Mouse (Mus musculus) embryonic facial prominence, embryonic 10.5 days (tissue): ENCODE results near the gene Fam43a. TPM values are rescaled to one million over a fixed set of nuclear protein-coding genes. Genes with fewer than 3 reads are reported as not detected.

Source experiments
- DNase-seq: peaks from one replicate; pipeline ENCODE4 v3.0.0-alpha.2; 2017; ENCODE audit warnings: low spot score
- H3K27ac ChIP-seq: fragments of 300-500 bp; sonication (generic); replicated peaks from 2 replicates; pipeline ENCODE4 v1.5.1; 2016; ENCODE audit warnings: mild to moderate bottlenecking
- H3K27me3 ChIP-seq: fragments of 300-500 bp; sonication (generic); replicated peaks from 2 replicates; pipeline ENCODE4 v1.6.1; 2016; ENCODE audit warnings: low read depth, mild to moderate bottlenecking; ENCODE audit not compliant: poor library complexity, severe bottlenecking
- H3K36me3 ChIP-seq: fragments of 300-500 bp; sonication (generic); replicated peaks from 2 replicates; pipeline ENCODE4 v1.6.1; 2016; ENCODE audit warnings: mild to moderate bottlenecking, moderate library complexity
- H3K4me1 ChIP-seq: fragments of 300-500 bp; sonication (generic); 2 replicates; pipeline ENCODE4 v1.6.1; 2016
- H3K4me3 ChIP-seq: fragments of 300-500 bp; sonication (generic); 2 replicates; pipeline ENCODE4 v1.5.1; 2016; ENCODE audit warnings: mild to moderate bottlenecking, moderate library complexity
- H3K9me3 ChIP-seq: fragments of 300-500 bp; sonication (generic); 2 replicates; pipeline ENCODE4 v1.6.1; 2016; ENCODE audit warnings: mild to moderate bottlenecking
- WGBS: fragments of 180-500 bp; shearing (Covaris S2); methylation state at CpG from one replicate; pipeline ENCODE4 v1.1.7; 2016; 5-methylcytosine and 5-hydroxymethylcytosine counted together
- polyA plus RNA-seq: library from polyadenylated mRNA; unstranded; fragments of >200 nt; fragmentation: Nextera tagmentation; extraction: Ambion mirVana; gene quantifications from 2 replicates; pipeline ENCODE4 v1.2.1, GENCODE M21; 2016

Gene Fam43a
- polyA plus RNA-seq: 23.2 and 24.1 TPM in 2 replicates

DNA sequence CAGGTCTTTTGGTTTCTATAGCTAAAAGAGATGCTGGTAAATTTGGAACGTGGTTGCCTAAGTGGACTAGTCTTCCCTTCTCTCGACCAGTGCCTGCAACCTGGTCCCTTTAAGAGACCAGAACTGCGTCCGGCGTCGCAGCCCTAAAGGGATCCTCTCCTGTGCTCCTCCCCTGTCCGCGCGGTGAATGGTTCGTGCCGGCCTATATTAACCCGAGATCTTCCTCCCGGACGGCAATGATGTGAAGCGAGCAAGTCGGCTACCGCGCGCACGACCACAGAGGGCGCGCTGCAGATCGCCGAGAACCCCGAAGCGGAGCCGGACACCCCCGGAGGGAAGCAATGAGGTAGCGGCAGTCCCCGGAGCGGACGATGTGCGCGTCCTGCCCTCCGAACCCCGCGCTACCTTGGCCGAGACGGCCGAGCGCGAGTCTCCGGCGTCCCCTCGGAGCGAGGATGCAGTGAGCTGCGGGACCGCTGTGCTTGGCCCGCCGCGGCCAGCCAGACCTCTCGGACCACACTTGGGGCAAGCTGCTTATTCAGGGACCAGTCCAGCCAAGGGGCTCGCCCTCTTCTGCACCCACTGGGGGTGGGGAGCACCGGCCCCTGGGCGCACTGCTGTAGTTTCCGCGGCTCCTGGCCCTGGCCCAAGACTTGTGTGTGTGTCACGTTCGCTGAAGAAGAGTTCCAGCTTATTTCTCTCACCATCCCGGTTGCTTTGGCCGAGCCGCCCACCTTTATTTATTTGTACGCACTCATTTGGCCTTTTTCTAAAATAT lies at the start of gene Fam43a:
Gene Fam43a, plus strand, starts transcription at position 233 of the 778 bp plus-strand sequence.
- H3K4me1 ChIP-seq: peaks cover 64% of the 10 kb centered on the region

DNA sequence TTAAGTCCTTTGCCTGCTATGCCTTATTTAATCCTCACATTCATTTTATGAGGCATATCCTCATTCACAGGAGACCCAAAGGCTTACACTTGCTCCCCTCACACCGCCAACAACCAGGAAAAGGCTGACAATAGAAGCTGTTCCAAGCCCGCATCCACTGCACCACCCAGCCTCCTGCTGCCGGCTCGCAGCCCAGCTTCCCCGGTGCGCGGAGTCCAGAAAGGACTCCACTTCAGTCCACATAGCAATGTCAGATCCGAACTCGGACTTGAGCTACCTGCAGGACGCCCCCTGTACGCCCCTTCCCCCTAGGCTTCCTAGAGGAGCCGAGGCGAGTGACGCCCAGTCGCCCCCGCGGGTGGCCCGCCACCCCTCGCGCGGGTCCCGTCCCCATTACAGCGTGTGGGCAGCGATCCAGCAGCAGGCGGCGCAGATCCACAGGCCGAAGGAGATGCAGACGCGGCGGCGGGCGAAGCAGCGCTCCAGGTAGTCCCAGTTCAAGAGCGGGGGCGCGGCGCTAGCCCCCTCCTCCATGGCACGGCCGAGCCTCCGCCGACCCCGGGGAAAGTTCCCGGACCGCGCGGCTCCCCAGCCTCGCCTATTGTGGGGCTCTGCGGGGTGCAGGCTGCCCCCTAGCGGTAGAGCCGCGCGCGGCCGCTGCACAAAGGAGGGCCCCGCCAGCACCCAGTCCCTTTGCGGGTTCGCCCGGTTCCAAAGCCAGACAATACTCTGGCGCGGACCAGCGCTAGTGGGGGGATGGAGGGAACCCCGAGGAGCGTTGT lies 49.4 kb upstream of the Fam43a start:
- H3K9me3 ChIP-seq: peaks cover 8% of the 10 kb centered on the region; the same call in 1 of the 2 replicates
- H3K36me3 ChIP-seq: peaks cover 26% of the 10 kb centered on the region
- WGBS: under 1% methylated on average over 63 of the region's 63 CpGs
- DNase-seq: peak; percentile 91
- H3K4me3 ChIP-seq: peak overlapping the region; percentile 76
- peaks cover 14% of the 10 kb centered on the region for H3K27me3 ChIP-seq
- peak overlapping the region; percentile 95 for H3K27ac ChIP-seq
- H3K4me1 ChIP-seq: peaks cover 21% of the 10 kb centered on the region

More for the DNA sequence above, at the start of gene Fam43a:
- peak within 1 kb of the TSS; percentile 88 for H3K27ac ChIP-seq
- peak within 1 kb of the TSS; percentile 82 for H3K4me3 ChIP-seq
- H3K9me3 ChIP-seq: no peaks in the 10 kb centered on the region
- H3K27me3 ChIP-seq: peaks cover 51% of the 10 kb centered on the region
- under 1% methylated on average over 63 of the region's 63 CpGs for WGBS
- peak; percentile 93 for DNase-seq
- H3K36me3 ChIP-seq: no peaks in the 10 kb centered on the region

DNA sequence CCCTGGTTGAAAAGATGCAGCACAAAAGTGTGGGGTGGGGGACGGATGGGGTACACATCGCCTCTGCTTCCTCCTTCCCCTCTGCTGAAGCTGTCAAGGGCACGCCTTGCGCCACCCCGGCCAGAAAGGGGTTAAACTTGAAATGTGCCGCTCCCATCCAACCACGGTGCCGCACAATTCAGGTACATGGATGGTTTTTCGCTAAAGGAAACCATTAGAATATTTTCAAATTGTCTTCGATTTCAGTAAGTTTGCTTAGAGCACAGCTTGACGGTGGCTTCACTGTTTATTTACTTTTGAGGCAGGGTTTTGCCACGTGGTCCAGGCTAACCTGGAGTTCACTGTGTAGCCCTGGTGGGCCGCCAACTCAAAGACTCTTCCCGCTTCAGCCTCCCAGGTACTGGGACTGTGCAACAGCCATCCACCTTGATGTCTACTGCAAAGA lies 48.8 kb upstream of the Fam43a start, which contains the start of gene Tmem44:
Gene Tmem44, minus strand, starts transcription at position 95 of the 445 bp plus-strand sequence.
- Histone ChIP-seq H3K4me1 (peaks cover 21% of the 10 kb centered on the region), H3K4me3 (peak within 1 kb of the TSS; percentile 76), H3K27me3 (peaks cover 14% of the 10 kb centered on the region), H3K36me3 (peaks cover 25% of the 10 kb centered on the region), H3K27ac (peak within 1 kb of the TSS; percentile 95), H3K9me3 (peaks cover 11% of the 10 kb centered on the region; the same call in 1 of the 2 replicates)
- no peak for DNase-seq
- 8% methylated on average over 14 of the region's 14 CpGs for WGBS

DNA sequence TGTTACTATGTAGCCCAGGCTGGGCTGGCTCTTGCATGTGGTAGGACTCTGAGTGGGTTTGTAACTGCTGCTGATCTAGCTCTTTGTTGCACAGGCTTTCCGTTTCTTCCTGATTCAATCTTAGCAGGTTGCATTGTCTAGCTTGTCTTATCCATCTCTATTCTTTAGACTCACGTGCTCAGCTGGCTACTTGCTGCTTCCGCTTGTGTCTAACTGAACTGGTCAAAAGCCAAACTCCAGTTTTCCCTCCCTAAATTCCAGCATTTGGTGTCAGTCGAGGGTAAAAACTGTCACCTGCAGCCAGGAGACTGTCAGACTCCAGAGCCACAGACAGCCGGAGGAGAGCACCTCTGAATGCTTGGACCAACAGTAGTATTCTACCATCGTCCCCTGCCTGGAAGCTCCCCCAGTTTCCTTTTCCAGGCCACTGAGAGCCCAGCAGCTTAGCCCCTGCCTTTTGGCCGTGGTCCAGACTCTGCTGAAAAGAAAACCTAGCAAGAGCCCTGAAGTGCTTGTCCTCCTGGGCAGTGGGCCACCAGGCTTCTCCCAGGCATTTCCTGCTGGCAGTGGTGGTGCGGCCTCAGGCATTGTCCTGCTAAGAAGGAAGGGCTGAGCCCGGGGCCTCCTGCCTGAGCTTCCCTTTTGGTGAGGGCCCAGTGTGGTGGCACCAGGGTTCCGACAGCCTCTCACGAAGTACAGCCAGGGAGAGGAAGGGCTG lies 46.7 kb upstream of the Fam43a start:
- Histone ChIP-seq H3K36me3 (peaks cover 29% of the 10 kb centered on the region), H3K27me3 (peaks cover 14% of the 10 kb centered on the region), H3K4me3 (no peak overlapping the region), H3K9me3 (peaks cover 14% of the 10 kb centered on the region; the same call in 1 of the 2 replicates), H3K27ac (no peak overlapping the region; the same call in 1 of the 2 replicates), H3K4me1 (peaks cover 21% of the 10 kb centered on the region)
- 48% methylated on average over 11 of the region's 11 CpGs for WGBS
- peak; percentile 21 for DNase-seq

DNA sequence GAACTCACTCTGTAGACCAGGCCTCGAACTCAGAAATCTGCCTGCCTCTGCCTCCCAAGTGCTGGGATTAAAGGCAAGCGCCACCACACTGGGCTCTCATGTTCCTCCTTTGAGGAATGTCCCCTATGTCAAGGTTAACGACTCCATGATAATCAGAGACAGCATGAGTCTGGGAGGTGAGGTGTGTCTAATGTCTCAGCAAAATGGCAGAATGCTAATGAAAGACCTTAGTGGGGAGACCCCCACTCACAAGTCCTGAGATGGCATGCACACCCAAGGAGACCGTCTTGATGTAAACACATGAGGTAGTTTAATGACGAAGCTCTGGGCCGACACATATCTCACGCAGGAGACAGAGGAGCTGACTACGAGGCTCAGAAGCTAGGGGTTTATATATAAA lies 45.4 kb upstream of the Fam43a start:
- no peak overlapping the region for H3K4me3 ChIP-seq

DNA sequence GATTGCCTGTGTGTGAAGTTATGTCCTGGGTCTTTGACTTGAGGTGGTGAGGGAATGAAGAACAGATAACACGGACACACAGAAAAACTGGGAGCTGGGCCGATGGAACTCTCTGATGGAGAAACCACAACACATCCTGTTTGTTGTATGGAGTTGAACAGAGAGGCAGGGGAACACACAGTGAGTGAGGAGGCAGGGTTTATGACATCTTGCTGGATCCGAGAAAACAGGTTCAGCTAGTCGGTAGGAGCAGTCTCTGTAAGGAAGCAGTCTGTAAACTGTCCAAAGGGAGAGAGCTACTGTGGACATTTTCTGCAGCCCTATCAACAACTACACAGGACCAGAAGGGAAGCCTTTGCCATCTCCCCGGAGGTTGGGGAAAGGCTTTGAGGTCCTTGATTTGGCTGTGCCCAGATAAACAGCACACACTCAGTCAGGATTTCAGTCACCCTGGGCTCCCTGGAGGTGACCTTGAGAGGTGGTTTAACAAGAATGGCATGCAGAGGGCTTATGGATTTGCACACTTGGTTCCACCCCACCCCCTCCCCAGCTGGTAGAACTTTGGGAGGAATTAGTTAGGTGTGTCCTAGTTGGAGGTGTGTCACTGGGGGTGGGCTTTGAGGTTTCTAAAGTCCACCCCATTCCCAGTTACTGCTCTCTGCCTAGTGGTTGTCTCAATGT lies 40.1 kb upstream of the Fam43a start:
- peaks cover 96% of the 10 kb centered on the region for H3K36me3 ChIP-seq
- H3K4me3 ChIP-seq: no peak overlapping the region
- no peak overlapping the region for H3K27ac ChIP-seq
- WGBS: 96% methylated on average over 5 of the region's 5 CpGs
- DNase-seq: no peak
- peaks cover 14% of the 10 kb centered on the region; the same call in 1 of the 2 replicates for H3K9me3 ChIP-seq
- no peaks in the 10 kb centered on the region for H3K27me3 ChIP-seq
- no peaks in the 10 kb centered on the region for H3K4me1 ChIP-seq

More for the DNA sequence above, 45.4 kb upstream of the Fam43a start:
- H3K27me3 ChIP-seq: peaks cover 11% of the 10 kb centered on the region
- peaks cover 14% of the 10 kb centered on the region; the same call in 1 of the 2 replicates for H3K9me3 ChIP-seq
- H3K36me3 ChIP-seq: peaks cover 42% of the 10 kb centered on the region
- H3K4me1 ChIP-seq: peaks cover 16% of the 10 kb centered on the region
- no peak for DNase-seq
- no peak overlapping the region for H3K27ac ChIP-seq
- 94% methylated on average over 8 of the region's 8 CpGs for WGBS

DNA sequence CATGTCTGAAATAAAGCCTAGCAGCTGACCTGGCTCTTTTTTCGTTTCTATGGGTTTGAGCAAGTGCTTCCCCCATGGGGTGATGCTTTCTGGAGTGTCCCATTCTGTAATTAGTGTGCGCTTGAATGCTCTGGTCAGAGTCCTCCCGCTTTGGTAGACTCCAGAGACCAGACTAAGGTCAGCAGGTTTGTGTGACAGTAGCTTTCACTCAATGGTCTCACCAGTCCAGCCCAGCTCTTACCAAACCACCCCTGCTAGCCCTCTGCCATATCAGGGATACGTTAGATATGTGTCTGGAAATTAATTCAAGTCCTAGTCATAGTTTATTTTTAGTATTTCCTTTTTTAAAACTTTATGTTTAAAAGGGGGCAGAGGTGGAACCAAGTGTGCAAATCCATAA lies 38.9 kb upstream of the Fam43a start:
- peaks cover 99% of the 10 kb centered on the region for H3K36me3 ChIP-seq
- H3K27ac ChIP-seq: no peak overlapping the region
- no peak overlapping the region for H3K4me3 ChIP-seq
- H3K9me3 ChIP-seq: peaks cover 6% of the 10 kb centered on the region; the same call in 1 of the 2 replicates
- DNase-seq: no peak
- WGBS: 93% methylated on average over 4 of the region's 4 CpGs
- H3K4me1 ChIP-seq: no peaks in the 10 kb centered on the region
- H3K27me3 ChIP-seq: no peaks in the 10 kb centered on the region

DNA sequence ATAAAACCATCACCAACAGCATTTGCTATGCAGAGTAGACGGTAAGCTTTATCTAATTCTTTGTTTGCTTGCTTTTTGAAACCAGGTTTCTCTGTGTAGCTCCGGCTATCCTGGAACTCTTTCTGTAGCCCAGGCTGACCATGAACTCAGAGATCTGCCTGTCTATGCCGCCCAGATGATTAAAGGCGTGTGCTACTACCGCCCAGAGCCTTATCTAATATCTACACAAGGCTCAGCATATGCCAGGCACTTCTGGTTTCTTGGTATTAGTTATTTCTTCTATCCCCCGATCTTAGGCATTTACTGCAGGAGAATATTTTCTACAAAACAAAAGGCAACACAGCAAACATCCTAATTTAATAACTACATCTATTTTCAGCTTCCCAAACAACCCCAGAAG lies 33.9 kb upstream of the Fam43a start:
- no peaks in the 10 kb centered on the region for H3K27me3 ChIP-seq
- no peak for DNase-seq
- H3K27ac ChIP-seq: no peak overlapping the region
- 92% methylated on average over 6 of the region's 6 CpGs for WGBS
- no peaks in the 10 kb centered on the region for H3K4me1 ChIP-seq
- no peak overlapping the region for H3K4me3 ChIP-seq
- peaks cover 100% of the 10 kb centered on the region for H3K36me3 ChIP-seq
- H3K9me3 ChIP-seq: no peaks in the 10 kb centered on the region

DNA sequence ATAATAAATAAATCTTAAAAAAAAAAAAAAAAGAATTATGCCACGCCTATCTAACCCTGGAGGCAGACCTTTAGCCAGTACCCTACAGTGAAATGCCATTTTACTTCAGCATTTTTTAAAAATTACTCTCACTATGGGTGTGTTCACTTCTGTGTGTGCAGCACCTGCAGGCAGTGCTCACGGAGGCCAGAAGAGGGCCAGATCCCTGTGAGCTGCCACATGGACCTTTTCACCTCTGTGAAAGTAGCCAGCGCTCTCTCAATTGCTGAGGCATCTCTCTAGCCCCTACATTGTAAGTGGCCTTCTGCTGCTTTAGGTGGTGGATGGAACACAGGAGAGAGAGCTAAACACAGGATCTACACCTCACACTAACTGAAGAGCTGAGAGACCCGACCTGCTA lies 29.4 kb upstream of the Fam43a start:
- 91% methylated on average over 4 of the region's 4 CpGs for WGBS
- Histone ChIP-seq H3K4me1 (no peaks in the 10 kb centered on the region), H3K36me3 (peaks cover 100% of the 10 kb centered on the region), H3K27me3 (no peaks in the 10 kb centered on the region), H3K9me3 (no peaks in the 10 kb centered on the region), H3K4me3 (no peak overlapping the region), H3K27ac (no peak overlapping the region)
- no peak for DNase-seq

DNA sequence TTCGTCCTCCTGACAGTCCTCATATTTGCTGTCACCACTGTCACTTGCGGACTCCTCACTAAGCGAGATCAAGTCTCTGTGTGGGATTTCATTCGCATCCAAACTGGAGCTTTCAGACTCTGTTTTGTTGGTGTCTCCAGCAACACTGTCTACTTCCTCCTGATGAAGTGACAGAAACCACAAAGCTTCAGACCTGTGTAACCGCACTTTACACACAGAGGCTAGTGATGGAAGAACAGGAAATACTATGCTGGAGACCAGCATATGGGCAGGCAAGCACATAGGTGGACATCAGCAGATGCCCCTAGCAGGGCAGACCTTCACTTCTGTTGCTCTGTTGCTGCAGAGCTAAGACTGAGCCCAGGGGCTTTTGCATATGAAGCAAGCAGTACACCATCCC lies 28.1 kb upstream of the Fam43a start:
- Histone ChIP-seq H3K27ac (no peak overlapping the region), H3K9me3 (no peaks in the 10 kb centered on the region), H3K27me3 (no peaks in the 10 kb centered on the region), H3K36me3 (peaks cover 100% of the 10 kb centered on the region), H3K4me1 (no peaks in the 10 kb centered on the region), H3K4me3 (no peak overlapping the region)
- WGBS: 93% methylated on average over 5 of the region's 5 CpGs
- no peak for DNase-seq

DNA sequence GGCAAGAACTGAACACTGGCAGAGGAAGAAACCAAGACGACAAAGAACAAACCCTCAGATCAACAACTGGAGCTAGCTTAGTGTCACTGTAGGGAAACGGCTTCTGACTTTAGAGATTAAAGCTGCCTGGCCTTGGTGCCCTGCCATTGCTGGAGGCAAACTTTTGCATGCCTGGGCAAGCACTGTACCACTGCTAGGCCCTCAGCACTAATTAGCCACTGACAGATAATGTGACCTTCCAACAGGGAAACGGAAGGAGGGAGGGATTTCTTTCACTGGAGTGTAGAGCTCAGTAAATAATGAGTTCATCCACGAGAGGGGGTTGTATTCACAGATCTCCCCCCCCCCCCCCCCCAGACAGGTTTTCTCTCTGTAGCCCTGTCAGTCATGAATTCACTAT lies 27.3 kb upstream of the Fam43a start:
- Histone ChIP-seq H3K27ac (no peak overlapping the region), H3K36me3 (peaks cover 100% of the 10 kb centered on the region), H3K4me1 (no peaks in the 10 kb centered on the region), H3K9me3 (no peaks in the 10 kb centered on the region), H3K4me3 (no peak overlapping the region), H3K27me3 (no peaks in the 10 kb centered on the region)
- WGBS: 57% methylated on average over 4 of the region's 4 CpGs
- no peak for DNase-seq
